Mouse (Mus musculus): ENCODE results near the gene Clec10a. TPM values are rescaled to one million over a fixed set of nuclear protein-coding genes. Genes with fewer than 3 reads are reported as not detected.
"Not testable (repeated sequence)": the region's sequence is repeated elsewhere in the genome, so short reads cannot be mapped to it uniquely, and the experiment has no call there.

Clec10a gene
- polyA plus RNA-seq, 1 experiment: 106 TPM

DNA sequence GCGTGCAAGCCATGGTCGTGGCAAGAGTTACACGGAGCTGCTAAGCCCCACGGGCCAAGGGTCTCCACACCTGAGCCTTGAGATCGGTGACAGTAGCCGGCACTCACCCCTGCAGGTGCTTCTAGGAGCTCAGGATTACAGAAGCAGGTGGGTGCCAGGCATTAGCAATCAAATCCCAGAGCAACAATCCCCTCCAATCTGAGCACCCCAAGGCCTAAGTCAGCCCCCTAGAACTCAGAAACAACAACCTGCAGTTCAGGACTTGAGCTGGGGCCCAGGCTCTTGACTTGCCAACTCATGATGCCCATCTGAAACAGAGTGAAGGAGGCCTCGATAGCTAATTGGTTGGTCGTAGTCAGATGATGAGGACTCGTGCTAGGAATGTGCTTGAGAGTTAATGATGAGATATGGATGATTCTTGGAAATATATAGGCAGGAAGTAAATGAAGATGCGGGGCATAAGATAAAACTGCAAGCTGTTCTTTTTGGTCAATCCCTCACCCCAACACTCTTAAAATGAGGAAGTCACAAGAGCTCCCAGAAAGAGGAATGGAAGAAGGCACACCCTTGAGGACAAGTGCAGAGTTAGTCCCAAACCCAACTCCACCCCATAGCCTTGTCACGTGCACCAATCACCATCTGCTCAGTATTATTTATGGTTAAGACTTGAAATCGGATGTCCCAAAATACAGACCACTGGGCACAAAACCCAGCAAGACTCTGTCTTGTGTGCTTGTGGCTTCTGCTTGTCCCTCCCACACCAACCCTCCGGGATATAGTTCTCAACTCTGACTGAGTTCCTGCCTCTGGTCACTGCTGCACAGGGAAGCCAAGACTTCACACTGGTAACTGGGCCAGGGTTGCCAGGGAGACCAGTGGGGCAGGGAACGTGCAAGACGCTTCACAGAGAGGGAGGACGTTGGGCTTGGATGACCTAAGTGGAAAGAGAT, 10.2 kb downstream of the Clec10a start:
- Histone ChIP-seq H3K4me3 (ENCODE audit: insufficient read depth, low read length) (peak overlapping the region; percentile 58), H3K27ac (ENCODE audit: insufficient read depth, low read depth, low read length) (peak overlapping the region; percentile 94), H3K4me1 (ENCODE audit: control insufficient read depth, insufficient read depth, low read length) (peaks cover 21% of the 10 kb centered on the region)
- TF ChIP-seq POLR2A (IDR thresholded peaks at IDR 0.05; ENCODE audit: borderline replicate concordance, low read depth, low read length) (no peak), CTCF (IDR thresholded peaks at IDR 0.05; ENCODE audit: low read depth, low read length) (no peak; the same call in 1 of the 2 replicates)

DNA sequence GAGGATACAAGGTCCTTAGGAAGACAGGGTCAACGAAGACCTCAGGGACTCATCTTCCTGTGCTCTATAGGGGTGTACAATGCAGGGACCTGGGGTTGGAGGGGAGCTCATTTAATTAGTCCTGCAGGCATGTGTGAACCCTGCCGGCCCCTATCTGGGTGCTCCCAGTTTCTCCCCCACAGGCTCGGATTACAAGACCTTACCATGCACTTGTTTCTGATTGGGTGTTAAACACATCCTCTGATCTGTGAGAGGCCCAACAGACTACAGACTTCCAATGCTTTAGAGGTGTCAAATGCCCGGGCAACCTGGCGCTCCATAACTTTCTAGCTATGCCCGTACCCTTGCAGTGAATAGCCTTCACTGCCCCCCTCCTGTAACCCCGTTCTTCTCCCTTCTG, 12.1 kb downstream of the Clec10a start:
- Histone ChIP-seq H3K4me3 (ENCODE audit: insufficient read depth, low read length) (no peak overlapping the region), H3K27ac (ENCODE audit: insufficient read depth, low read depth, low read length) (no peak overlapping the region), H3K4me1 (ENCODE audit: control insufficient read depth, insufficient read depth, low read length) (peaks cover 21% of the 10 kb centered on the region)
- TF ChIP-seq CTCF (IDR thresholded peaks at IDR 0.05; ENCODE audit: low read depth, low read length) (no peak), POLR2A (IDR thresholded peaks at IDR 0.05; ENCODE audit: borderline replicate concordance, low read depth, low read length) (no peak)

DNA sequence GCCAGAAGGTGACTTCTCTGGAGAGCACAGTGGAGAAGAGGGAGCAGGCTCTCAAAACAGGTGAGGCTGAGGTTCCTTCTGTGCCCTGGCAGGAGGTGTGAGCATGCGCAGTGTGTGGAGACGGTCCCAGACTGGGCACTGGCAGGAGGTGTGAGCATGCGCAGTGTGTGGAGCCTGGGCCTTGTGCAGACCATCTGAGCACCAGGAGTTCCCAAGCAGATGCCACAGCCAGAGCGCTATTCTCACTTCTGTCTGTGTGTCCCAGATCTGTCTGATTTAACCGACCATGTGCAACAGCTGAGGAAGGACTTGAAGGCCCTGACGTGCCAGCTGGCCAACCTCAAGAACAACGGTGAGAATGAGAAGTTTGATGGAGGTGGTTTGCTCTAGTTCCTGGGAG, 13.5 kb downstream of the Clec10a start:
- H3K4me3 ChIP-seq (ENCODE audit: insufficient read depth, low read length); H3K27ac ChIP-seq (ENCODE audit: insufficient read depth, low read depth, low read length): not testable (repeated sequence)
- H3K4me1 ChIP-seq (ENCODE audit: control insufficient read depth, insufficient read depth, low read length): peaks cover 30% of the 10 kb centered on the region

- TF ChIP-seq CTCF (IDR thresholded peaks at IDR 0.05; ENCODE audit: low read depth, low read length) (no peak), POLR2A (IDR thresholded peaks at IDR 0.05; ENCODE audit: borderline replicate concordance, low read depth, low read length) (no peak)
- H3K4me3 ChIP-seq (ENCODE audit: insufficient read depth, low read length): no peak overlapping the region
- H3K4me1 ChIP-seq (ENCODE audit: control insufficient read depth, insufficient read depth, low read length): peaks cover 30% of the 10 kb centered on the region
- no peak overlapping the region for H3K27ac ChIP-seq (ENCODE audit: insufficient read depth, low read depth, low read length)
These were observed 14.3 kb downstream of the Clec10a start for GRCm38 (mm10) chr11:70170291-70170690.

DNA sequence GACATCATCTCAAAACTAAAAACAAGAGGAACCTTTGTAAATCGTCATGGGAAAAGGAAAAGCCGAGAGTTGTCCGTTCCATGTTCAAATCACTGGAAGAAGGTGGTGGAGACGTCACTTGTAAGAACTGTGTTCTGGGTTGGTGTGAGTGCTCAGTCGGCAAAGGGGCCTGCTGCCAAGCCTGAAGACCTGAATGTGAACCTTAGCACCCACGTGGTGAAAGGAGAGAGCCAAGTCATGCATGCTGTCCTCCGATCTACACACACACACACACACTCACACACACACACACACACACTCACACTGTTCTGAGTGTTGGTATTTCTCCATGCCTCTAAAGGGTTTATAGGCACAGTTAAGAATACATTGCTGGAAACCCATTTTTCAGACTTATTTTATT, 15.2 kb downstream of the Clec10a start:
- Histone ChIP-seq H3K27ac (ENCODE audit: insufficient read depth, low read depth, low read length) (no peak overlapping the region), H3K4me3 (ENCODE audit: insufficient read depth, low read length) (no peak overlapping the region), H3K4me1 (ENCODE audit: control insufficient read depth, insufficient read depth, low read length) (peaks cover 22% of the 10 kb centered on the region)
- TF ChIP-seq CTCF (IDR thresholded peaks at IDR 0.05; ENCODE audit: low read depth, low read length) (no peak), POLR2A (IDR thresholded peaks at IDR 0.05; ENCODE audit: borderline replicate concordance, low read depth, low read length) (no peak)

- Histone ChIP-seq H3K4me1 (ENCODE audit: control insufficient read depth, insufficient read depth, low read length) (peaks cover 19% of the 10 kb centered on the region), H3K27ac (ENCODE audit: insufficient read depth, low read depth, low read length) (no peak overlapping the region), H3K4me3 (ENCODE audit: insufficient read depth, low read length) (no peak overlapping the region)
- no peak for TF ChIP-seq POLR2A (IDR thresholded peaks at IDR 0.05; ENCODE audit: borderline replicate concordance, low read depth, low read length)
- TF ChIP-seq CTCF (IDR thresholded peaks at IDR 0.05; ENCODE audit: low read depth, low read length): 0 out of 2 replicates have a peak, but pooled peaks have one; percentile 18
These were observed 15.8 kb downstream of the Clec10a start for GRCm38 (mm10) chr11:70171847-70172246.

- Histone ChIP-seq H3K4me1 (ENCODE audit: control insufficient read depth, insufficient read depth, low read length) (peaks cover 17% of the 10 kb centered on the region), H3K4me3 (ENCODE audit: insufficient read depth, low read length) (no peak overlapping the region), H3K27ac (ENCODE audit: insufficient read depth, low read depth, low read length) (no peak overlapping the region)
- TF ChIP-seq CTCF (IDR thresholded peaks at IDR 0.05; ENCODE audit: low read depth, low read length) (peak; percentile 19; the same call in 1 of the 2 replicates), POLR2A (IDR thresholded peaks at IDR 0.05; ENCODE audit: borderline replicate concordance, low read depth, low read length) (no peak)
These were observed 16.3 kb downstream of the Clec10a start for GRCm38 (mm10) chr11:70172298-70172697.

DNA sequence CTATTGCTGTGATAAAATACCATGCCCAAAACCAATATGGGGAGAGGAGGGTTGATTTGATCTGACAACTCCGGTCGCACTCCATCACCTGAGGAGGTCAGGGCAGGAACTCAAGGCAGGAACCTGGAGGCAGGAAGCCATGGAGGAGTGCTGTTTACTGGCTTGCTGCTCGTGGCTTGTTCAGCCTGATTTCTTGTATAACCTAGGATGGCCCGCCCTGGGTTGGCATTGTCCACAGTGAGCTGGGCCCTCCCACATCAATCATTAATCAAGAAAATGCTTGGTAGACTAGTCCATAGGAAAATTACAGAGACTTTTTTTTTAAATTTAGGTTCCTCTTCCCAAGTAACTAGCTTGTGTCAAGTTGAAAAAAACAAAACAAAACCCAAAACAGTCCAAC, 18.5 kb downstream of the Clec10a start:
- peak overlapping the region; percentile 29 for H3K27ac ChIP-seq (ENCODE audit: insufficient read depth, low read depth, low read length)
- peaks cover 10% of the 10 kb centered on the region for H3K4me1 ChIP-seq (ENCODE audit: control insufficient read depth, insufficient read depth, low read length)
- TF ChIP-seq CTCF (IDR thresholded peaks at IDR 0.05; ENCODE audit: low read depth, low read length): no peak
- TF ChIP-seq POLR2A (IDR thresholded peaks at IDR 0.05; ENCODE audit: borderline replicate concordance, low read depth, low read length): no peak
- H3K4me3 ChIP-seq (ENCODE audit: insufficient read depth, low read length): no peak overlapping the region

GRCm38 (mm10) chr11:70177647-70178046, 21.6 kb downstream of the Clec10a start:
- no peak overlapping the region for H3K4me3 ChIP-seq (ENCODE audit: insufficient read depth, low read length)
- H3K27ac ChIP-seq (ENCODE audit: insufficient read depth, low read depth, low read length): no peak overlapping the region
- peaks cover 12% of the 10 kb centered on the region for H3K4me1 ChIP-seq (ENCODE audit: control insufficient read depth, insufficient read depth, low read length)
- peak; percentile 51 for TF ChIP-seq CTCF (IDR thresholded peaks at IDR 0.05; ENCODE audit: low read depth, low read length)
- TF ChIP-seq POLR2A (IDR thresholded peaks at IDR 0.05; ENCODE audit: borderline replicate concordance, low read depth, low read length): no peak

DNA sequence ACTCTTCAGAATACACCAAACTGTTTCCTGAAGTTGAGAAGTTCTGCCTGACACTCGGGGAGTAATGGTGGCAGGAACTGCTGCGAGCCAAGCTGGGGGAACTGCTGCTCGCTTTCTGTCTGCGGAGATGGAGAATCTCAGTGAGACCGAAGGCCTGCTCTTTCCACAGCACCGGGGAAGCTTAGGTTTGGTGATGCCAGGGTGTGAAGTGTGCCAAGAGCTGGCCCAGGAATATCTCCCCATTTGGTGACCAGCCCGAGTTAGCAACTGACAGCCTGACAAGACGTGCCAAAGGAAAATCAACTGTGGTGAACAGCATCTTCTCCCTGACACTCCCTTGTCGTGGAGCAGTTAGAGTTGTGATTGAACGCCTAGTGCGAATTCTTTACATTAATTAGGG, 22.3 kb downstream of the Clec10a start:
- TF ChIP-seq POLR2A (IDR thresholded peaks at IDR 0.05; ENCODE audit: borderline replicate concordance, low read depth, low read length) (no peak), CTCF (IDR thresholded peaks at IDR 0.05; ENCODE audit: low read depth, low read length) (no peak)

More for the DNA sequence above, 22.3 kb downstream of the Clec10a start:
- H3K27ac ChIP-seq (ENCODE audit: insufficient read depth, low read depth, low read length): no peak overlapping the region
- H3K4me1 ChIP-seq (ENCODE audit: control insufficient read depth, insufficient read depth, low read length): peaks cover 19% of the 10 kb centered on the region
- no peak overlapping the region for H3K4me3 ChIP-seq (ENCODE audit: insufficient read depth, low read length)

Data from bone marrow macrophage, adult 2 months (primary cell).